Mouse (Mus musculus) G1E (cell line): ENCODE measurements around the gene Syngr4. TPM values are rescaled to one million over a fixed set of nuclear protein-coding genes. Genes with fewer than 3 reads are reported as not detected.

Experiments
- ATAC-seq: 2 replicates; pipeline ENCODE4 v1.8.0; 2016; ENCODE audit warnings: mild to moderate bottlenecking; ENCODE audit not compliant: insufficient number of reproducible peaks, poor library complexity, low FRiP score, severe bottlenecking; ENCODE audit errors: extremely low read depth
- DNase-seq: peaks from one replicate; pipeline ENCODE4 v3.0.0; 2012; ENCODE audit warnings: low spot score
- H3K27me3 ChIP-seq: 2 replicates; pipeline ENCODE4 v1.6.1; 2012; ENCODE audit warnings: mild to moderate bottlenecking, low read length, inconsistent platforms; ENCODE audit not compliant: insufficient read depth
- H3K36me3 ChIP-seq: replicated peaks from 2 replicates; pipeline ENCODE3; 2012; ENCODE audit warnings: mild to moderate bottlenecking, inconsistent platforms
- H3K4me1 ChIP-seq: 2 replicates; pipeline ENCODE4 v1.6.1; 2012; ENCODE audit warnings: low read depth, low read length, inconsistent platforms, mixed read lengths; ENCODE audit not compliant: insufficient read depth
- H3K4me3 ChIP-seq: 2 replicates; pipeline ENCODE4 v1.5.1; 2012; ENCODE audit warnings: low read depth, mild to moderate bottlenecking, inconsistent platforms, low read length, moderate library complexity, mixed read lengths
- H3K9me3 ChIP-seq: replicated peaks from 2 replicates; pipeline ENCODE4 v1.6.1; 2012; ENCODE audit warnings: inconsistent platforms
- CTCF ChIP-seq: IDR thresholded peaks from 2 replicates; pipeline ENCODE4 v1.5.1; 2012; ENCODE audit warnings: low read depth, low read length, inconsistent platforms, mixed read lengths
- GATA1 ChIP-seq: IDR thresholded peaks from 2 replicates; pipeline ENCODE4 v1.6.1; 2012; ENCODE audit warnings: borderline replicate concordance, low read length, inconsistent platforms, mixed read lengths
- GATA2 ChIP-seq: IDR thresholded peaks from 2 replicates; pipeline ENCODE4 v1.6.1; 2012; ENCODE audit warnings: low read depth, low read length, inconsistent platforms, borderline replicate concordance
- POLR2AphosphoS5 ChIP-seq: IDR thresholded peaks from 2 replicates; pipeline ENCODE4 v1.6.1; 2012; ENCODE audit warnings: low read depth, low read length, inconsistent platforms; ENCODE audit not compliant: insufficient replicate concordance
- TAL1 ChIP-seq: conservative IDR thresholded peaks from 2 replicates; pipeline ENCODE4 v1.6.1; 2012; ENCODE audit warnings: low read depth, low read length, inconsistent platforms, mixed read lengths
- polyA plus RNA-seq: library from polyadenylated mRNA; stranded (reverse); fragments of >175 nt; gene quantifications from 2 replicates; pipeline ENCODE4 v1.2.3, GENCODE M21; 2012
- total RNA-seq, 2 experiments: library from RNA; stranded (forward) in 1 of 2; stranded (reverse) in 1 of 2; fragments of 200-1000 nt in 1 of 2; fragments of >200 nt in 1 of 2; fragmentation: Nextera tagmentation in 1 of 2; gene quantifications; 2 replicates each; pipeline ENCODE4 v1.2.3; 2014 to 2017

Gene Syngr4
- total and polyA plus RNA-seq, 3 experiments = 6.4 to 42.5 (median 33.2) TPM

GRCm38 (mm10) chr7:45928626-45929295 lies 32.2 kb upstream of the Syngr4 start:
- no peak for TF ChIP-seq GATA2
- no peak for TF ChIP-seq TAL1
- TF ChIP-seq CTCF = no peak
- no peak for TF ChIP-seq POLR2AphosphoS5
- TF ChIP-seq GATA1 = no peak
- Histone ChIP-seq H3K27me3 (peaks cover 12% of the 10 kb centered on the region; the same call in 1 of the 2 replicates), H3K36me3 (no peaks in the 10 kb centered on the region), H3K9me3 (peaks cover 3% of the 10 kb centered on the region; the same call in 1 of the 2 replicates), H3K4me1 (no peaks in the 10 kb centered on the region), H3K4me3 (no peak overlapping the region)
- no peak for DNase-seq
- ATAC-seq = no peak

- H3K4me1 ChIP-seq = peaks cover 17% of the 10 kb centered on the region
Observed at GRCm38 (mm10) chr7:45924429-45924816, 27.9 kb upstream of the Syngr4 start.

GRCm38 (mm10) chr7:45923762-45924428 lies 27.4 kb upstream of the Syngr4 start, which contains the start of gene Ccdc114:
TSS of gene Ccdc114 (plus strand) at chr7:45924072.
- Histone ChIP-seq H3K36me3 (no peaks in the 10 kb centered on the region), H3K4me3 (no peak within 1 kb of the TSS), H3K4me1 (peaks cover 17% of the 10 kb centered on the region), H3K9me3 (no peaks in the 10 kb centered on the region), H3K27me3 (peaks cover 24% of the 10 kb centered on the region)
- no peak for DNase-seq
- no peak for ATAC-seq
- no peak for TF ChIP-seq POLR2AphosphoS5
- no peak for TF ChIP-seq CTCF
- no peak for TF ChIP-seq TAL1
- TF ChIP-seq GATA1 = no peak
- no peak for TF ChIP-seq GATA2

More at GRCm38 (mm10) chr7:45924429-45924816, 27.9 kb upstream of the Syngr4 start:
- H3K36me3 ChIP-seq = no peaks in the 10 kb centered on the region
- DNase-seq (no peak), ATAC-seq (no peak)
- peaks cover 22% of the 10 kb centered on the region for H3K27me3 ChIP-seq
- no peaks in the 10 kb centered on the region for H3K9me3 ChIP-seq
- H3K4me3 ChIP-seq = no peak overlapping the region
- no peak for TF ChIP-seq POLR2AphosphoS5
- no peak for TF ChIP-seq CTCF
- TF ChIP-seq GATA2 = no peak
- no peak for TF ChIP-seq GATA1
- TF ChIP-seq TAL1 = no peak

- ATAC-seq (peak; percentile 59), DNase-seq (no peak)
- Histone ChIP-seq H3K27me3 (peaks cover 21% of the 10 kb centered on the region), H3K4me3 (no peak overlapping the region), H3K36me3 (no peaks in the 10 kb centered on the region), H3K4me1 (peaks cover 17% of the 10 kb centered on the region), H3K9me3 (no peaks in the 10 kb centered on the region)
- TF ChIP-seq POLR2AphosphoS5 (no peak), GATA1 (no peak), TAL1 (no peak), GATA2 (no peak), CTCF (no peak)
Observed at GRCm38 (mm10) chr7:45922928-45923761, 26.6 kb upstream of the Syngr4 start.

GRCm38 (mm10) chr7:45921950-45922600 lies 25.6 kb upstream of the Syngr4 start:
- DNase-seq = no peak
- no peak for ATAC-seq
- Histone ChIP-seq H3K4me1 (peaks cover 17% of the 10 kb centered on the region), H3K36me3 (no peaks in the 10 kb centered on the region), H3K9me3 (no peaks in the 10 kb centered on the region), H3K27me3 (peaks cover 19% of the 10 kb centered on the region), H3K4me3 (no peak overlapping the region)
- TF ChIP-seq GATA2 = no peak
- no peak for TF ChIP-seq POLR2AphosphoS5
- TF ChIP-seq GATA1 = no peak
- no peak for TF ChIP-seq TAL1
- no peak for TF ChIP-seq CTCF

GRCm38 (mm10) chr7:45921242-45921621 lies 24.7 kb upstream of the Syngr4 start, which contains the start of gene Emp3:
TSS of gene Emp3 (minus strand) at chr7:45921404.
- Histone ChIP-seq H3K36me3 (peaks cover 3% of the 10 kb centered on the region), H3K4me3 (no peak within 1 kb of the TSS), H3K9me3 (no peaks in the 10 kb centered on the region), H3K27me3 (peaks cover 19% of the 10 kb centered on the region), H3K4me1 (peaks cover 17% of the 10 kb centered on the region)
- ATAC-seq = no peak
- DNase-seq = no peak
- TF ChIP-seq TAL1 (no peak), POLR2AphosphoS5 (no peak), CTCF (no peak), GATA1 (no peak), GATA2 (no peak)
